Mouse (Mus musculus): Measurements from ENCODE around the gene Erv3.
"Not testable (repeated sequence)": the region's sequence is repeated elsewhere in the genome, so short reads cannot be mapped to it uniquely, and the experiment has no call there.

Erv3 gene

GRCm38 (mm10) chr2:131863472-131863871, 3.9 kb upstream of the Erv3 start:
- DNase-seq, result no peak

- no peak for DNase-seq
Measured at GRCm38 (mm10) chr2:131862617-131863275, 3.2 kb upstream of the Erv3 start.

GRCm38 (mm10) chr2:131857838-131858237, 1.7 kb downstream of the Erv3 start:
- DNase-seq, result no peak

GRCm38 (mm10) chr2:131853719-131854118, 5.8 kb downstream of the Erv3 start:
- no peak for DNase-seq

- DNase-seq, result no peak
Measured at GRCm38 (mm10) chr2:131851333-131852092, 8.0 kb downstream of the Erv3 start.

- DNase-seq, result no peak
Measured at GRCm38 (mm10) chr2:131850047-131850446, 9.5 kb downstream of the Erv3 start.

- DNase-seq, result peak in 1 of 2 experiments; percentile 16
Measured at GRCm38 (mm10) chr2:131847501-131848359, 11.8 kb downstream of the Erv3 start.

- no peak for DNase-seq
Measured at GRCm38 (mm10) chr2:131846811-131847210, 12.7 kb downstream of the Erv3 start.

- no peak for DNase-seq
Measured at GRCm38 (mm10) chr2:131846132-131846710, 13.3 kb downstream of the Erv3 start.

- DNase-seq, result no peak
Measured at GRCm38 (mm10) chr2:131845671-131846070, 13.9 kb downstream of the Erv3 start.

GRCm38 (mm10) chr2:131842568-131842967, 17.0 kb downstream of the Erv3 start:
- DNase-seq, result no peak

- no peak for DNase-seq
Measured at GRCm38 (mm10) chr2:131841321-131841693, 18.2 kb downstream of the Erv3 start.

GRCm38 (mm10) chr2:131840611-131841320, 18.8 kb downstream of the Erv3 start:
- no peak for DNase-seq

GRCm38 (mm10) chr2:131834296-131834695, 25.3 kb downstream of the Erv3 start:
- DNase-seq, result peak; percentile 23 to 75

GRCm38 (mm10) chr2:131831861-131832260, 27.7 kb downstream of the Erv3 start:
- peak in 1 of 2 experiments; percentile 10 for DNase-seq

- not testable (repeated sequence) for DNase-seq
Measured at GRCm38 (mm10) chr2:131830945-131831344, 28.6 kb downstream of the Erv3 start.

GRCm38 (mm10) chr2:131827999-131828975, 31.3 kb downstream of the Erv3 start:
- DNase-seq, result peak; percentile 62 to 75

GRCm38 (mm10) chr2:131827026-131827687, 32.4 kb downstream of the Erv3 start:
- DNase-seq, result no peak

- DNase-seq, result no peak
Measured at GRCm38 (mm10) chr2:131825498-131825897, 34.0 kb downstream of the Erv3 start.

- DNase-seq, result no peak
Measured at GRCm38 (mm10) chr2:131823931-131824330, 35.6 kb downstream of the Erv3 start.

Data from kidney, postnatal 36 days (tissue).